Mouse (Mus musculus): ENCODE data around the gene Dda1.

DNA sequence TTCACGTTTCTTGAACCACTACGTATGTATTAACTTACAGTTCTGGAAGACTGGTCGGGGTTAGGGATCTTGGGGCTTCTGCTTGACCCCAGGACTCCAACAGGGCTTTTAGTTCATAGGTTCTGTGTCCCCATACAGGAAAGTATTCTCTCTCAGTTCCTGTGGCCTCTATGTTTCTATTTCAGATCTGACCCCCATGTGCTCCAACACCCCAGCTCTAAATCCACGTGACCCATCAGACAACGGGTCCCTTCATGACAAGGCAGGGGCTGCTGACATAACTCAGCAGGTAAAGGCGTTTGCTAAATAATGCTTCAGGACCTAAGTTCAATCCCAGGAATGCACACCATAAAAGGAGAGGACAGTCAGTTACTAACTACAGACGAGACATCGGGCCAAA lies 3.3 kb upstream of the Dda1 start:
- no peak for TF ChIP-seq CTCF (IDR thresholded peaks at IDR 0.05; ENCODE audit: extremely low read depth, insufficient read depth, low read length)
- no peak for TF ChIP-seq POLR2A (IDR thresholded peaks at IDR 0.05; ENCODE audit: extremely low read depth, insufficient read depth, low read length)

Data from cortical plate, adult 2 months (tissue).